Comparison of ENCODE assay signal across 29 mouse cellular contexts in the genomic region with DNA sequence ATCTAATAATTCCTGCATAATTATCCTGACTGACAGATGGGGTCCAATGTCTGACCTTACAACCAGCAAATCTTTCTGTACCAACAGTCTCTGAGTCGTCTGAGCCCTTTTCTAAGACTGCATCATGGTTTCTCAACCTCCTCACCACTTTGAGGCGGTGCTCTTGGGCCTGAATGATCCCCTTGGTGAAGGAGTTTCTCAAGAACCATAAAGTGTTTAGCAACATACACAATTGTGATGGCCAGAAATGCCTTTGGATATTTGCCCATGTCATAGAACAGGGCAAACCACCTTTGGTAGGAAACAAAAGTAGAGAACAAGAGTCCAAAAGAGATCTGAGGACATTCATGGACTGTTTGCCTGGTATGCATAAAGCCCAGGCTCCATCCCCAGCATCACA. TPM values are rescaled to one million over a fixed set of nuclear protein-coding genes. Genes with fewer than 3 reads are reported as not detected.
DNase-seq lines count a peak whose midpoint lies in the region; ATAC-seq and TF ChIP-seq lines count a peak whose summit lies in the region.
"Had no signal": no experiment of that assay in that cellular context is flagged by ENCODE, and none has a peak within 500 bp of the region (broad histone marks: within the 10 kb centered on the region; RNA-seq: fewer than 3 reads in every experiment).

No protein-coding gene starts in this region.

- no peak overlapping the region for H3K4me2 ChIP-seq in heart, embryonic 11.5 days
- no peak overlapping the region for H3K4me2 ChIP-seq in lung, postnatal 0 days (replicated peaks; ENCODE audit: low read depth, low read length)
- H3K4me2 ChIP-seq: embryonic facial prominence, embryonic 13.5 days; embryonic facial prominence, embryonic 15.5 days; forebrain, embryonic 12.5 days had no signal

- H3K27ac ChIP-seq in heart, embryonic 11.5 days (ENCODE audit: low read depth, low read length): no peak overlapping the region
- H3K27ac ChIP-seq in lung, postnatal 0 days (ENCODE audit: low read length): no peak overlapping the region
- H3K27ac ChIP-seq: embryonic facial prominence, embryonic 13.5 days; embryonic facial prominence, embryonic 15.5 days; forebrain, embryonic 10.5 days; forebrain, embryonic 12.5 days had no signal

- no peaks in the 10 kb centered on the region for H3K4me1 ChIP-seq in heart, embryonic 11.5 days (ENCODE audit: control insufficient read depth, insufficient read depth, low read length)
- no peaks in the 10 kb centered on the region for H3K4me1 ChIP-seq in lung, postnatal 0 days (ENCODE audit: insufficient read depth, low read depth, low read length)
- no peaks in the 10 kb centered on the region for H3K4me1 ChIP-seq in lung, adult 2 months (ENCODE audit: control insufficient read depth, insufficient read depth, low read length)
- H3K4me1 ChIP-seq: embryonic facial prominence, embryonic 13.5 days; embryonic facial prominence, embryonic 15.5 days; forebrain, embryonic 10.5 days; forebrain, embryonic 12.5 days had no signal

- no peak for TF ChIP-seq POLR2A in lung, adult 2 months (IDR thresholded peaks at IDR 0.05; ENCODE audit: borderline replicate concordance, extremely low read depth, low read depth, low read length)

- H3K36me3 ChIP-seq in heart, embryonic 11.5 days (ENCODE audit: control insufficient read depth, insufficient read depth, low read length): no peaks in the 10 kb centered on the region
- H3K36me3 ChIP-seq in lung, postnatal 0 days (ENCODE audit: insufficient read depth, low read length): no peaks in the 10 kb centered on the region
- H3K36me3 ChIP-seq: embryonic facial prominence, embryonic 13.5 days; embryonic facial prominence, embryonic 15.5 days; forebrain, embryonic 10.5 days; forebrain, embryonic 12.5 days; G1E had no signal

- H3K9me3 ChIP-seq in heart, embryonic 11.5 days (replicated peaks; ENCODE audit: control insufficient read depth, low read length): no peaks in the 10 kb centered on the region
- no peaks in the 10 kb centered on the region for H3K9me3 ChIP-seq in lung, postnatal 0 days (ENCODE audit: low read length)
- H3K9me3 ChIP-seq: embryonic facial prominence, embryonic 13.5 days; embryonic facial prominence, embryonic 15.5 days; forebrain, embryonic 10.5 days; forebrain, embryonic 12.5 days; G1E had no signal

- no peak for TF ChIP-seq CTCF in lung, postnatal 0 days (IDR thresholded peaks at IDR 0.05)
- TF ChIP-seq CTCF in lung, adult 2 months (IDR thresholded peaks at IDR 0.05; ENCODE audit: insufficient read depth, low read length): no peak

- no peak overlapping the region for H3K9ac ChIP-seq in heart, embryonic 11.5 days (ENCODE audit: low read depth, low read length)
- no peak overlapping the region for H3K9ac ChIP-seq in lung, postnatal 0 days (replicated peaks; ENCODE audit: low read depth)
- H3K9ac ChIP-seq: embryonic facial prominence, embryonic 13.5 days; embryonic facial prominence, embryonic 15.5 days; forebrain, embryonic 12.5 days had no signal

- ATAC-seq in heart, embryonic 11.5 days (replicated peaks; ENCODE audit: insufficient number of reproducible peaks, low FRiP score, low TSS enrichment): no peak
- ATAC-seq in lung, postnatal 0 days: no peak
- ATAC-seq: CD4-positive, CD25-positive, alpha-beta regulatory T cell, adult 4 months; forebrain, embryonic 14.5 days; forebrain, embryonic 16.5 days had no signal

- DNase-seq in heart, adult 11 months: peak; percentile 12
- DNase-seq in lung, postnatal 0 days (ENCODE audit: low spot score): peak; percentile 50
- no peak for DNase-seq in lung, postnatal 10 days
- DNase-seq in lung, postnatal 36 days: peak; percentile 21
- DNase-seq in lung, adult 2 months: no peak
- peak; percentile 74 for DNase-seq in gonadal fat pad, adult 2 months (ENCODE audit: low read depth)
- DNase-seq in right cerebral cortex, adult 2 months (ENCODE audit: low spot score in 2 of 2): no peak
- DNase-seq: adrenal gland, adult 2 months; adrenal gland, postnatal 10 days; adrenal gland, postnatal 25 days; B cell, adult 2 months; cerebellum, adult 11 months; cerebellum, adult 18-20 months; cerebellum, adult 8-10 months; cerebellum, adult 9-11 months; cerebellum, postnatal 14 days; cerebellum, postnatal 36 days; embryo, embryonic 11 days had no signal

- no peaks in the 10 kb centered on the region for H3K27me3 ChIP-seq in heart, embryonic 11.5 days (ENCODE audit: control insufficient read depth, insufficient read depth, low read length)
- no peaks in the 10 kb centered on the region for H3K27me3 ChIP-seq in lung, postnatal 0 days (replicated peaks; ENCODE audit: insufficient read depth, low read length)
- H3K27me3 ChIP-seq: CH12.LX; embryonic facial prominence, embryonic 13.5 days; embryonic facial prominence, embryonic 15.5 days; forebrain, embryonic 12.5 days had no signal

- 68% methylated on average over 2 of the region's 2 CpGs for whole genome bisulfite sequencing in heart, embryonic 11.5 days (ENCODE audit: insufficient replicate concordance)
- WGBS in lung, postnatal 0 days: 43% methylated on average over 2 of the region's 2 CpGs
- 47% methylated on average over 2 of the region's 2 CpGs for WGBS in lung, adult 2 months

- H3K4me3 ChIP-seq in heart, embryonic 11.5 days (ENCODE audit: low read depth, low read length): no peak overlapping the region
- no peak overlapping the region for H3K4me3 ChIP-seq in lung, postnatal 0 days (ENCODE audit: low read depth, low read length)
- H3K4me3 ChIP-seq in lung, adult 2 months (replicated peaks; ENCODE audit: extremely low read depth, low read depth, low read length): no peak overlapping the region
- H3K4me3 ChIP-seq: embryonic facial prominence, embryonic 13.5 days; embryonic facial prominence, embryonic 15.5 days; erythroblast, embryonic 14.5 days; forebrain, embryonic 10.5 days; forebrain, embryonic 12.5 days had no signal

- TF ChIP-seq EP300 in lung, postnatal 0 days (IDR thresholded peaks at IDR 0.05): no peak

RNA-seq across cellular contexts. Expression of a gene that starts 41.2 kb away (rescaled TPM):
- polyA plus RNA-seq in heart, embryonic 11.5 days (2014; fragmentation: Nextera tagmentation; extraction: Ambion mirVana): 16.4 and 22.8 TPM in 2 replicates
- polyA plus RNA-seq in lung, postnatal 0 days (2015; fragmentation: Nextera tagmentation; extraction: Ambion mirVana): 60.0 and 69.6 TPM in 2 replicates
- polyA plus RNA-seq in lung, adult 2 months (2012; rRNA removed): 18.7 and 24.1 TPM in 2 replicates
- 33.0 and 40.1 TPM in 2 replicates for polyA plus RNA-seq in gonadal fat pad, adult 2 months (2012; rRNA removed)

RNA-seq across cellular contexts. Expression of a gene that starts 57.2 kb away (rescaled TPM):
- polyA plus RNA-seq in heart, embryonic 11.5 days (2014; fragmentation: Nextera tagmentation; extraction: Ambion mirVana): 7.6 and 7.9 TPM in 2 replicates
- 3.4 and 4.7 TPM in 2 replicates for polyA plus RNA-seq in lung, postnatal 0 days (2015; fragmentation: Nextera tagmentation; extraction: Ambion mirVana)
- 5.8 and 8.1 TPM in 2 replicates for polyA plus RNA-seq in lung, adult 2 months (2012; rRNA removed)
- 6.2 and 7.1 TPM in 2 replicates for polyA plus RNA-seq in gonadal fat pad, adult 2 months (2012; rRNA removed)

Comparison
In these comparisons a context has a peak if more than half of its experiments do, and no peak if none do; other contexts are left out.
1. DNase-seq: peak in heart, adult 11 months (single experiment), lung, postnatal 0 days (single experiment), lung, postnatal 36 days (single experiment) and gonadal fat pad, adult 2 months (single experiment); none in lung, postnatal 10 days (single experiment), lung, adult 2 months (single experiment) and right cerebral cortex, adult 2 months (0 of 2).